Mouse (Mus musculus) midbrain, embryonic 14.5 days (tissue): ENCODE measurements at regions not wholly inside any gene's neighbourhood (a gene's known extent, or its start where the extent isn't known, plus 50 kb on each side); places are given as distances from the start of the nearest gene placed in this dataset.

Source experiments
- ATAC-seq: fragments of 200-750 bp; cut with Nextera tagmentation; 2 replicates; pipeline ENCODE4 v1.8.0; 2017; ENCODE audit warnings: moderate number of reproducible peaks, moderate library complexity; ENCODE audit not compliant: low FRiP score, low TSS enrichment
- DNase-seq: peaks from one replicate; pipeline ENCODE4 v3.0.0-alpha.2; 2015
- H3K27ac ChIP-seq: fragments of 300-500 bp; sonication (generic); replicated peaks from 2 replicates; pipeline ENCODE4 v1.5.1; 2014; ENCODE audit warnings: mild to moderate bottlenecking, low read depth, low read length, moderate library complexity
- H3K27me3 ChIP-seq: fragments of 300-500 bp; sonication (generic); 2 replicates; pipeline ENCODE4 v1.6.1; 2014; ENCODE audit warnings: low read length, control low read depth, mixed read lengths; ENCODE audit not compliant: control insufficient read depth, insufficient read depth
- H3K36me3 ChIP-seq: fragments of 300-500 bp; sonication (generic); 2 replicates; pipeline ENCODE4 v1.6.1; 2014; ENCODE audit warnings: low read length, control low read depth; ENCODE audit not compliant: control insufficient read depth, insufficient read depth
- H3K4me1 ChIP-seq: fragments of 300-500 bp; sonication (generic); 2 replicates; pipeline ENCODE4 v1.6.1; 2014; ENCODE audit warnings: mild to moderate bottlenecking, antibody characterized with exemption, low read length, control low read depth; ENCODE audit not compliant: control insufficient read depth, insufficient read depth
- H3K4me2 ChIP-seq: fragments of 300-500 bp; sonication (generic); 2 replicates; pipeline ENCODE4 v1.6.1; 2014; ENCODE audit warnings: mild to moderate bottlenecking, low read length, moderate library complexity
- H3K4me3 ChIP-seq: fragments of 300-500 bp; sonication (generic); replicated peaks from 2 replicates; pipeline ENCODE4 v1.5.1; 2014; ENCODE audit warnings: low read depth, low read length
- H3K9ac ChIP-seq: fragments of 300-500 bp; sonication (generic); replicated peaks from 2 replicates; pipeline ENCODE4 v1.6.1; 2014; ENCODE audit warnings: mild to moderate bottlenecking, low read length, moderate library complexity
- H3K9me3 ChIP-seq: fragments of 300-500 bp; sonication (generic); 2 replicates; pipeline ENCODE4 v1.6.1; 2016; ENCODE audit warnings: low read length, control low read depth, mixed read lengths; ENCODE audit not compliant: control insufficient read depth
- WGBS: fragments of 180-500 bp; shearing (Covaris S2); extraction: QIAGEN DNeasy Blood & Tissue Kit; methylation state at CpG from one replicate; pipeline ENCODE4 v1.1.7; 2014; 5-methylcytosine and 5-hydroxymethylcytosine counted together

GRCm38 (mm10) chr11:111947671-111948070, 834.4 kb upstream of the Sox9 start:
- ATAC-seq (no peak), DNase-seq (no peak)
- H3K9me3 ChIP-seq, result no peaks in the 10 kb centered on the region
- H3K27ac ChIP-seq, result no peak overlapping the region
- H3K36me3 ChIP-seq, result no peaks in the 10 kb centered on the region
- 91% methylated on average over 6 of the region's 6 CpGs for WGBS
- H3K4me1 ChIP-seq, result peaks cover 4% of the 10 kb centered on the region; the same call in 1 of the 2 replicates
- H3K27me3 ChIP-seq, result no peaks in the 10 kb centered on the region
- H3K4me2 ChIP-seq, result no peak overlapping the region
- H3K4me3 ChIP-seq, result no peak overlapping the region
- no peak overlapping the region for H3K9ac ChIP-seq

GRCm38 (mm10) chr11:111953421-111953820, 828.6 kb upstream of the Sox9 start:
- Histone ChIP-seq H3K9me3 (no peaks in the 10 kb centered on the region), H3K9ac (no peak overlapping the region), H3K27ac (no peak overlapping the region), H3K36me3 (no peaks in the 10 kb centered on the region), H3K27me3 (no peaks in the 10 kb centered on the region), H3K4me3 (no peak overlapping the region), H3K4me2 (no peak overlapping the region), H3K4me1 (no peaks in the 10 kb centered on the region)
- 74% methylated on average over 5 of the region's 5 CpGs for WGBS
- no peak for ATAC-seq
- no peak for DNase-seq

DNA sequence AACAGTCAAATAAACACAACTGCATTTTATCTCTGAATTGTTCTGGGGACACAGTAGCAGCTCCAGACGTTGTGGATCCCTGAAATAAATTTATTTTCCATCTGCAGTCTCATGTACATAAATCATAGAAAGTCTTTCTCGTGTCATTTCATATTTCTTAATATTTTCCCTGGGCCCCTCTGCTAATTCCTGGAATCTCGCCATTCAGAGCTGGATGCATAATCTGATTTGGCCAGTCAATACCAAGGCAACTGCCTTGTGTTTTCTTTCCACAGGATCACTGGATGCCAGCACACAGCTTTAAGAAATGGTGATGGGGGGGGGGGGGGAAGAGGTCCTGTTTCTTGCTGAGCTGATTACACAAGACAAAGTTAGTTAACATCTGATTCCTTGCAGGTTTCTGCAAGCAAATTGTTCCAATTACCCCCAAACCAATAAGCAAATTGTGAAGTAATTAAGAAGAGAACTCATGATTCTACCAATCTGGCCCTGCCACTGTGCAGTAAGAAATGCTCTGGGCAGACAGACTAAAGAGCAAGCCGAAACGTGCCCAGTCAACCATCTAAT, 824.2 kb upstream of the Sox9 start:
- no peak overlapping the region for H3K4me3 ChIP-seq
- no peak overlapping the region for H3K4me2 ChIP-seq
- no peak overlapping the region for H3K27ac ChIP-seq
- H3K4me1 ChIP-seq, result 0 out of 2 replicates have a peak, but pooled peaks cover 3% of the 10 kb centered on the region
- H3K9ac ChIP-seq, result no peak overlapping the region
- 67% methylated on average over 5 of the region's 5 CpGs for WGBS
- no peaks in the 10 kb centered on the region for H3K9me3 ChIP-seq
- ATAC-seq, result no peak
- H3K36me3 ChIP-seq, result no peaks in the 10 kb centered on the region
- H3K27me3 ChIP-seq, result no peaks in the 10 kb centered on the region
- DNase-seq, result no peak

DNA sequence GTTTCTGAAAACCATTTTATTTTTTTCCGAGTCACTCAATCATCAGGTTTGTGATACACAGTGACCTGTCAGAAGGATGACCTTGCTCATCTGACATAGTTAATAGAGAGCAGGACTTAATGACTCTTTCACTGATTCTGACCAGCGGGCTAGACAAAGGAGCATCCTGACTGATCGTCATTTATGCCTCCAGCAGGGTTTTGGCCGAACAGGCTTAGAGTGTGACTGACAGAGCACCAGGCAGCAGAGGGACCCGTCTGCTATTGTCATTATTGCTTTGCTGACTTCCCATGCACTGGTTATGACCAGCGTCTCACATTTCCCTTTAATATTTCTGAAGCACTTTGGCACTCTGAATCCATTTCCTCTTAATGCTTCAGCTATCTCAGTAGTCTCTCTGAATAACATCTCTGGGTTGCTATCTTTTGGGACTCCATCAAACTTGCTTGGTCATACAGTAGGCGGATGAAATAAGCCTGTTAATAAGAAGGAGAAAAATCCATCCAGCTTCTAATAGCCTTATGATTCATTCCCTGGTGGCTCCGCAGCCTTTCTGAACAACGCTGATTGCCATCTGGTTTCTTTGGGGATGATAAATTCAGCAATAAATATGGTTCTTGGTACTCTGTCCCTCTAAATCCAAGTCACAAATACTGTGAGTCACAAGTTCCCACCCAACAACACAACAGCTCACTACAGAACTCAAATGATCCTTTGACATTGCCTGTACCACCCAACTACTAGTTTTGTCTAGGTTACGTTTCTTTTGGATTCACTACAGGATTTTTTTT, 820.8 kb upstream of the Sox9 start:
- H3K27me3 ChIP-seq, result no peaks in the 10 kb centered on the region
- 0 out of 2 replicates have a peak, but pooled peaks cover 3% of the 10 kb centered on the region for H3K4me1 ChIP-seq
- WGBS, result 46% methylated on average over 10 of the region's 10 CpGs
- H3K4me3 ChIP-seq, result no peak overlapping the region
- peak; percentile 38 for DNase-seq
- H3K9me3 ChIP-seq, result no peaks in the 10 kb centered on the region
- H3K36me3 ChIP-seq, result no peaks in the 10 kb centered on the region
- ATAC-seq, result no peak
- no peak overlapping the region; the same call in 1 of the 2 replicates for H3K27ac ChIP-seq
- no peak overlapping the region for H3K4me2 ChIP-seq
- no peak overlapping the region for H3K9ac ChIP-seq

GRCm38 (mm10) chr11:111961846-111962245, 820.2 kb upstream of the Sox9 start:
- 65% methylated on average over 2 of the region's 2 CpGs for WGBS
- no peak overlapping the region for H3K27ac ChIP-seq

DNA sequence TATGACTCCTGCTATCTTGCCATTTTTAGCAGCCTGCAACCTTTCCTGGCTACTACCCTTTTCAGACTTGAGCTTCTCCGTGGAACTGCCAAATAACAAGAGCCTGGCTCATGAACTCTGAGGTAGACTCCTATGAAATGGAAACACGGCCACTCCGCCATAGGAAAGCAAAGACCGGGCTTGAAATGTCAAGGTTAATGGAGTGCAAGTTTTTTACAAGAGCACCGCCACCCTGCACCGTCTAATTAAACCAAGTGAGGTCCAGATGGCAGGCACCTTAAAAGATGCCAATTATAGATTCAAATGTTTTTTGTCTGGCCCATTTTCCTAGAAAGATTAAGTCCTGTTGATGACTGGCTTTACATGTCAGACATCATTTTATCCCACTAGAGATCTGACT, 818.0 kb upstream of the Sox9 start:
- Histone ChIP-seq H3K4me3 (no peak overlapping the region), H3K36me3 (no peaks in the 10 kb centered on the region), H3K4me1 (0 out of 2 replicates have a peak, but pooled peaks cover 3% of the 10 kb centered on the region), H3K9ac (no peak overlapping the region), H3K27me3 (no peaks in the 10 kb centered on the region), H3K4me2 (no peak overlapping the region), H3K27ac (no peak overlapping the region), H3K9me3 (no peaks in the 10 kb centered on the region)
- WGBS, result 80% methylated on average over 6 of the region's 6 CpGs
- no peak for ATAC-seq
- no peak for DNase-seq

More at GRCm38 (mm10) chr11:111961846-111962245, 820.2 kb upstream of the Sox9 start:
- no peaks in the 10 kb centered on the region for H3K9me3 ChIP-seq
- no peak overlapping the region for H3K4me3 ChIP-seq
- no peak overlapping the region for H3K4me2 ChIP-seq
- no peak overlapping the region for H3K9ac ChIP-seq
- 0 out of 2 replicates have a peak, but pooled peaks cover 3% of the 10 kb centered on the region for H3K4me1 ChIP-seq
- ATAC-seq (no peak), DNase-seq (no peak)
- H3K27me3 ChIP-seq, result no peaks in the 10 kb centered on the region
- no peaks in the 10 kb centered on the region for H3K36me3 ChIP-seq

- Histone ChIP-seq H3K27ac (no peak overlapping the region), H3K4me2 (no peak overlapping the region), H3K27me3 (no peaks in the 10 kb centered on the region), H3K9me3 (no peaks in the 10 kb centered on the region), H3K4me1 (no peaks in the 10 kb centered on the region), H3K4me3 (no peak overlapping the region), H3K9ac (no peak overlapping the region), H3K36me3 (no peaks in the 10 kb centered on the region)
- peak; percentile 40 for DNase-seq
- no peak for ATAC-seq
- 75% methylated on average over 3 of the region's 3 CpGs for WGBS
These were observed 815.6 kb upstream of the Sox9 start for GRCm38 (mm10) chr11:111966401-111966800.

- H3K4me3 ChIP-seq, result no peak overlapping the region
- 91% methylated on average over 4 of the region's 4 CpGs for WGBS
- no peaks in the 10 kb centered on the region for H3K4me1 ChIP-seq
- ATAC-seq (no peak), DNase-seq (no peak)
- H3K27me3 ChIP-seq, result no peaks in the 10 kb centered on the region
- no peak overlapping the region for H3K4me2 ChIP-seq
- no peaks in the 10 kb centered on the region for H3K9me3 ChIP-seq
- H3K36me3 ChIP-seq, result no peaks in the 10 kb centered on the region
- H3K9ac ChIP-seq, result no peak overlapping the region
- H3K27ac ChIP-seq, result no peak overlapping the region
These were observed 811.0 kb upstream of the Sox9 start for GRCm38 (mm10) chr11:111971001-111971400.

DNA sequence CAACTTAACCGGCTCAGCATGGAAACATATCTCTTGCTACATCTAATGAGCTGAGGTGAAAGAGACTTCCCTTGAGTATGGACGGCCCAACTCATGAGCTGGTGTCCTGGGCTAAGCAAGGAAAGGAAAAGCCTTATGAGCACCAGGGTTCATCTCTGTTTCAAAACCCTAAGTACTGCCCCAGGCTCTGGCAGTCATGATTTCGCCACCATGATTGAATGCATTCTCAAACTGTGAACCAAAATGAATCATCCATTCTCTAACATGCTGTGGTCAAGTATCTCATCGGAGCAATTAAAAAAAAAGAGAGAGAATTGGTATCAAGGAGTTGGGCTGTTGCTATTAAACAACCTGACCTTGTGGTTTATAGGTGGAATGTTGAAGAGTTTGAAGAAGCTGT, 803.4 kb upstream of the Sox9 start:
- Histone ChIP-seq H3K9me3 (no peaks in the 10 kb centered on the region), H3K4me2 (no peak overlapping the region), H3K36me3 (no peaks in the 10 kb centered on the region), H3K9ac (no peak overlapping the region), H3K4me1 (no peaks in the 10 kb centered on the region), H3K27ac (no peak overlapping the region), H3K4me3 (no peak overlapping the region), H3K27me3 (no peaks in the 10 kb centered on the region)
- ATAC-seq (no peak), DNase-seq (no peak)
- 92% methylated on average over 4 of the region's 4 CpGs for WGBS
